Mouse (Mus musculus) spleen, adult 2 months (tissue): Measurements from ENCODE around the gene E130208F15Rik. TPM values are rescaled to one million over a fixed set of nuclear protein-coding genes. Genes with fewer than 3 reads are reported as not detected.

Experiments used
- DNase-seq, 2 experiments: peaks; one replicate each; pipeline versions ENCODE4 v3.0.0 to v3.0.0-alpha.2; 2012 to 2021; ENCODE audit warnings: low spot score in 2 of 2, low read depth in 1 of 2
- H3K27ac ChIP-seq: fragments of 200-500 bp; 2 replicates; pipeline ENCODE4 v1.5.1; 2012; ENCODE audit warnings: low read length, inconsistent platforms; ENCODE audit not compliant: insufficient read depth
- H3K27me3 ChIP-seq: fragments of 200-500 bp; 2 replicates; pipeline ENCODE4 v1.6.1; 2012; ENCODE audit warnings: mild to moderate bottlenecking, moderate library complexity, low read length, inconsistent platforms; ENCODE audit not compliant: control insufficient read depth, insufficient read depth
- H3K36me3 ChIP-seq: fragments of 200-500 bp; 2 replicates; pipeline ENCODE4 v1.6.1; 2012; ENCODE audit warnings: mild to moderate bottlenecking, low read length, inconsistent platforms; ENCODE audit not compliant: control insufficient read depth, insufficient read depth
- H3K4me1 ChIP-seq: fragments of 200-500 bp; 2 replicates; pipeline ENCODE4 v1.6.1; 2011; ENCODE audit warnings: inconsistent platforms; ENCODE audit not compliant: control insufficient read depth, insufficient read depth, insufficient read length
- H3K4me3 ChIP-seq: fragments of 200-500 bp; 2 replicates; pipeline ENCODE4 v1.5.1; 2011; ENCODE audit warnings: mild to moderate bottlenecking, inconsistent platforms; ENCODE audit not compliant: insufficient read depth, insufficient read length; ENCODE audit errors: extremely low read depth
- CTCF ChIP-seq: fragments of 200-500 bp; IDR thresholded peaks from 2 replicates; pipeline ENCODE4 v1.5.1; 2011; ENCODE audit warnings: mild to moderate bottlenecking, inconsistent platforms; ENCODE audit not compliant: insufficient read depth, insufficient read length, insufficient replicate concordance; ENCODE audit errors: extremely low read depth
- POLR2A ChIP-seq: fragments of 200-500 bp; IDR thresholded peaks from 2 replicates; pipeline ENCODE4 v1.6.1; 2011; ENCODE audit warnings: low read depth, low read length, inconsistent platforms
- WGBS: fragments of 180-500 bp; shearing (Covaris S2); methylation state at CpG from one replicate; pipeline ENCODE4 v1.1.7; 2018; 5-methylcytosine and 5-hydroxymethylcytosine counted together
- polyA plus RNA-seq: library from polyadenylated mRNA; depleted of rRNA; stranded (reverse); fragments of >200 nt; gene quantifications from 2 replicates; pipeline ENCODE4 v1.2.3, GENCODE M21; 2012; rRNA removed

E130208F15Rik gene
- polyA plus RNA-seq, 1 experiment = 0.58 TPM

GRCm38 (mm10) chr7:30360028-30360427 lies 38.5 kb downstream of the E130208F15Rik start:
- no peak for DNase-seq
- no peak overlapping the region for H3K4me3 ChIP-seq
- H3K27ac ChIP-seq = no peak overlapping the region
- H3K36me3 ChIP-seq = no peaks in the 10 kb centered on the region
- WGBS = 87% methylated on average over 17 of the region's 17 CpGs
- H3K27me3 ChIP-seq = peaks cover 7% of the 10 kb centered on the region
- no peak for TF ChIP-seq POLR2A
- no peak for TF ChIP-seq CTCF
- H3K4me1 ChIP-seq = no peaks in the 10 kb centered on the region

DNA sequence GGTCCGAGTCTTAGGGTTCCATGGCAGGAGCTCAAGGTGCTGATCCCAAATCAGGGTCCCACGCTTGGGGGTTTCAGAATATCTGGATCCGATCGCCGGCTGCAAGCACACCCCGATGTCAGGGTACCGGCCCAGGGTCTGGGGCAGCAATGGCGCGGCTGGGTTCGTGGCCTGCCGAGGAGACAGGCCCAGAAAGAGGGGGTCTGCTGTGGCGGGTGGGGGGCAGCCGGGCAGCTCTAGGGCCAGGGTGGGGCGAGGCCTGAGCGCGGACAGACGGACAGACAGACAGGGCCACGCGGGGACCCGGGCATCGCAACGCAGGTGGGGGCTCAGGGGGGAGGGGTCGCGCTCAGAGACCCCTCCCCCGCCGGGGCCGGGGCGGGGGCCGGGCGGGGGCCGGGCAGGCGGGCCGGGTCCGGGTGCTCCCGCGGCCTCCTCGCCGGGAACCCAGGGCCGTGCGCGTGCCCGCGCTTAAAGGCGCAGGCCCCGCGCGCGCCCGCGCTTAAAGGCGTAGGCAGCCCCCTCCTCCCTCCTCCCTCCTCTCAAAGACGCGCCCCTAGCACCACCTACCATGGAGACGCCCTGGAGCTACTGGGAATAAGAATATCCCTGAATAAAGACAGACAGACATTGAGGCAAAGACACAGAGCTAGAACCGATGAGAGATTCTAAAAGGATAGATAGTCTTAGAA lies 41.3 kb downstream of the E130208F15Rik start, which contains the start of gene Lrfn3:
TSS of gene Lrfn3 (minus strand) at position 121 of the 692 bp plus-strand sequence.
- WGBS = 4% methylated on average over 51 of the region's 55 CpGs
- no peak for DNase-seq
- no peak within 1 kb of the TSS; the same call in 1 of the 2 replicates for H3K27ac ChIP-seq

DNA sequence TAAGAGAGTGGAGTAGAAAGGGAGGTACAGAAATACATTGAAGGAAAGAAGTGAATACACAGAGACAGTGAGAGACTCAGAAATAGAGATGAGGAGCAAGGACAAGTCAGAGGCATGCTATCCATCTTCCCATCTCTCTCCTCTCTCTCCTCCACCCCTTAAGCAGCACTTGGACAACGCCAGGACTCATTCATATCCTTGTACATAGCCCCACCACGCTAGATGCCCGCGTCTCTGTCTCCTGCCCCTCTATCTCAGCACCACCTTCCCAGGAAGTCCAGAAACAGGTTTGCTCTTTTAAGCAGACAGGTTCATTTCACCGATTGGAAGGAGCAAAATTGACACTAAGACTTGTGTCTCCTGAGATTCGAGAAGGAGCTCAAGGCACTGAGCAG lies 41.8 kb downstream of the E130208F15Rik start:
- H3K27me3 ChIP-seq = peaks cover 7% of the 10 kb centered on the region
- TF ChIP-seq POLR2A = no peak
- TF ChIP-seq CTCF = no peak
- no peaks in the 10 kb centered on the region for H3K36me3 ChIP-seq
- WGBS = 64% methylated on average over 6 of the region's 6 CpGs
- no peak overlapping the region for H3K4me3 ChIP-seq
- no peak for DNase-seq
- no peaks in the 10 kb centered on the region for H3K4me1 ChIP-seq
- H3K27ac ChIP-seq = no peak overlapping the region; the same call in 1 of the 2 replicates

More for the DNA sequence above, 41.3 kb downstream of the E130208F15Rik start, which contains the start of gene Lrfn3:
- Histone ChIP-seq H3K27me3 (peaks cover 7% of the 10 kb centered on the region), H3K36me3 (no peaks in the 10 kb centered on the region), H3K4me3 (no peak within 1 kb of the TSS; the same call in 1 of the 2 replicates), H3K4me1 (no peaks in the 10 kb centered on the region)
- TF ChIP-seq POLR2A = no peak
- TF ChIP-seq CTCF = no peak

DNA sequence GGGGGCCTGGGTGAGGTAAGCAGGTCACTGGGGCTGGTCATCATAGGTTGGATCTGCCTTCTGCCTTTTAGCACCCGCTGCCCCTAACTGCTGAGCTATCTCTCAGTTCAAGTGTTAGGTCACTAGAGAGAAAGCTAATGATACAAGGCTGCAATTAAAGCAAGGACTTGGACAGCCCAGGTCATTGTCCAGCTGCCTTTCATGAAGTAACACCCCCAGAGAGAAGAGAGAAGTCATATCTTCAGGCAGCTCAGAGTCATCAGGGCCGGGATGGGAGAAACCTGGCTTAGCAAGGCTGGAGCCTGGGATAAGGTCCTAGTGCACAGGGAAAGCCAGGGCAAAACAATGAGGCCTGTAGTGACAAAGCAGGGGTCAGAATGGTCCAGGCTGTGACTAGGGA lies 45.9 kb downstream of the E130208F15Rik start:
- Histone ChIP-seq H3K36me3 (no peaks in the 10 kb centered on the region), H3K4me3 (no peak overlapping the region), H3K27me3 (peaks cover 7% of the 10 kb centered on the region), H3K4me1 (no peaks in the 10 kb centered on the region), H3K27ac (no peak overlapping the region)
- no peak for TF ChIP-seq CTCF
- TF ChIP-seq POLR2A = no peak
- no peak for DNase-seq
- 82% methylated on average over 2 of the region's 2 CpGs for WGBS

Other genes starting within 250 kb of the E130208F15Rik start
- 0.40 and 0.81 TPM in 2 replicates for gene Zfp82, start 248.8 kb upstream of the E130208F15Rik start, polyA plus RNA-seq
- gene Gm26920, start 231.3 kb upstream of the E130208F15Rik start, polyA plus RNA-seq = 0.16 TPM in 1 of 2 replicates, not detected in the other
- 1.1 and 2.2 TPM in 2 replicates for gene Zfp566, start 231.2 kb upstream of the E130208F15Rik start, polyA plus RNA-seq
- 9.3 and 11.3 TPM in 2 replicates for gene Zfp260, start 227.0 kb upstream of the E130208F15Rik start, polyA plus RNA-seq
- gene Zfp382, start 199.8 kb upstream of the E130208F15Rik start, polyA plus RNA-seq = 0.92 and 1.9 TPM in 2 replicates
- gene Zfp146, start 152.0 kb upstream of the E130208F15Rik start, polyA plus RNA-seq = 7.3 and 8.8 TPM in 2 replicates
- 0.43 and 0.52 TPM in 2 replicates for gene Cox7a1, start 137.6 kb upstream of the E130208F15Rik start, polyA plus RNA-seq
- 414 and 469 TPM in 2 replicates for gene Capns1, start 122.9 kb upstream of the E130208F15Rik start, polyA plus RNA-seq
- gene Polr2i, start 89.8 kb upstream of the E130208F15Rik start, polyA plus RNA-seq = 51.5 and 60.8 TPM in 2 replicates
- 21.5 and 24.6 TPM in 2 replicates for gene Tbcb, start 89.5 kb upstream of the E130208F15Rik start, polyA plus RNA-seq
- 0.13 TPM in 1 of 2 replicates, not detected in the other for gene Ovol3, start 86.0 kb upstream of the E130208F15Rik start, polyA plus RNA-seq
- 0.14 and 0.18 TPM in 2 replicates for gene Thap8, start 41.6 kb upstream of the E130208F15Rik start, polyA plus RNA-seq
- 15.7 and 21.5 TPM in 2 replicates for gene Wdr62, start 41.3 kb upstream of the E130208F15Rik start, polyA plus RNA-seq
- 10.0 and 13.2 TPM in 2 replicates for gene Clip3, start 30.0 kb upstream of the E130208F15Rik start, polyA plus RNA-seq
- gene Alkbh6, start 13.0 kb upstream of the E130208F15Rik start, polyA plus RNA-seq = 86.3 and 144 TPM in 2 replicates
- 14.7 and 21.1 TPM in 2 replicates for gene Syne4, start 6.9 kb upstream of the E130208F15Rik start, polyA plus RNA-seq
- gene Sdhaf1, start 2.2 kb downstream of the E130208F15Rik start, polyA plus RNA-seq = 13.4 and 25.8 TPM in 2 replicates
- 2.7 and 3.2 TPM in 2 replicates for gene Lrfn3, start 41.0 kb downstream of the E130208F15Rik start, polyA plus RNA-seq
- 569 and 738 TPM in 2 replicates for gene Tyrobp, start 92.0 kb downstream of the E130208F15Rik start, polyA plus RNA-seq
- 178 and 278 TPM in 2 replicates for gene Hcst, start 98.1 kb downstream of the E130208F15Rik start, polyA plus RNA-seq
- 55.1 and 70.8 TPM in 2 replicates for gene Nfkbid, start 100.0 kb downstream of the E130208F15Rik start, polyA plus RNA-seq
- gene Aplp1, start 123.8 kb downstream of the E130208F15Rik start, polyA plus RNA-seq = 1.9 and 2.3 TPM in 2 replicates
- 0.14 and 0.49 TPM in 2 replicates for gene Kirrel2, start 135.9 kb downstream of the E130208F15Rik start, polyA plus RNA-seq
- 1.8 and 2.4 TPM in 2 replicates for gene Nphs1, start 136.6 kb downstream of the E130208F15Rik start, polyA plus RNA-seq
- gene Prodh2, start 171.9 kb downstream of the E130208F15Rik start, polyA plus RNA-seq = 0.04 TPM in 1 of 2 replicates, not detected in the other
- 18.4 and 26.5 TPM in 2 replicates for gene Arhgap33, start 213.3 kb downstream of the E130208F15Rik start, polyA plus RNA-seq
- gene Hspb6, start 230.4 kb downstream of the E130208F15Rik start, polyA plus RNA-seq = 10.7 and 12.1 TPM in 2 replicates
- gene Proser3, start 230.6 kb downstream of the E130208F15Rik start, polyA plus RNA-seq = 8.5 and 10.8 TPM in 2 replicates
- 34.9 and 36.4 TPM in 2 replicates for gene Lin37, start 238.1 kb downstream of the E130208F15Rik start, polyA plus RNA-seq
- 31.6 and 36.5 TPM in 2 replicates for gene U2af1l4, start 241.6 kb downstream of the E130208F15Rik start, polyA plus RNA-seq
- gene Gm49396, start 241.6 kb downstream of the E130208F15Rik start, polyA plus RNA-seq = 3.1 and 4.4 TPM in 2 replicates
- 85.2 and 86.9 TPM in 2 replicates for gene Psenen, start 241.9 kb downstream of the E130208F15Rik start, polyA plus RNA-seq
- 17.0 and 19.0 TPM in 2 replicates for gene Igflr1, start 243.7 kb downstream of the E130208F15Rik start, polyA plus RNA-seq